Mouse (Mus musculus) embryonic facial prominence, embryonic 11.5 days (tissue): ENCODE results near the gene Coq8a. TPM values are rescaled to one million over a fixed set of nuclear protein-coding genes. Genes with fewer than 3 reads are reported as not detected.

Source experiments
- ATAC-seq: fragments of 200-750 bp; cut with Nextera tagmentation; replicated peaks from 2 replicates; pipeline ENCODE4 v1.8.0; 2017; ENCODE audit warnings: low read depth; ENCODE audit not compliant: insufficient number of reproducible peaks, low FRiP score, low TSS enrichment
- DNase-seq: peaks from one replicate; pipeline ENCODE4 v3.0.0-alpha.2; 2015; ENCODE audit warnings: low spot score
- H3K27ac ChIP-seq: fragments of 300-500 bp; sonication (generic); replicated peaks from 2 replicates; pipeline ENCODE4 v1.5.1; 2014; ENCODE audit warnings: mild to moderate bottlenecking, low read depth, low read length, control low read depth
- H3K27me3 ChIP-seq: fragments of 300-500 bp; sonication (generic); 2 replicates; pipeline ENCODE4 v1.6.1; 2014; ENCODE audit warnings: mild to moderate bottlenecking, low read length, moderate library complexity, mixed read lengths; ENCODE audit not compliant: control insufficient read depth, insufficient read depth
- H3K36me3 ChIP-seq: fragments of 300-500 bp; sonication (generic); replicated peaks from 2 replicates; pipeline ENCODE4 v1.6.1; 2014; ENCODE audit warnings: low read depth, mild to moderate bottlenecking, low read length, moderate library complexity, mixed read lengths; ENCODE audit not compliant: control insufficient read depth, insufficient read depth
- H3K4me1 ChIP-seq: fragments of 300-500 bp; sonication (generic); 2 replicates; pipeline ENCODE4 v1.6.1; 2014; ENCODE audit warnings: low read length, mixed read lengths; ENCODE audit not compliant: control insufficient read depth, insufficient read depth
- H3K4me2 ChIP-seq: fragments of 300-500 bp; sonication (generic); 2 replicates; pipeline ENCODE4 v1.6.1; 2014; ENCODE audit warnings: low read depth, mild to moderate bottlenecking, control low read depth, low read length, moderate library complexity
- H3K4me3 ChIP-seq: fragments of 300-500 bp; sonication (generic); 2 replicates; pipeline ENCODE4 v1.5.1; 2014; ENCODE audit warnings: low read depth, low read length, control low read depth
- H3K9ac ChIP-seq: fragments of 300-500 bp; sonication (generic); replicated peaks from 2 replicates; pipeline ENCODE4 v1.6.1; 2014; ENCODE audit warnings: mild to moderate bottlenecking, control low read depth, low read length
- H3K9me3 ChIP-seq: fragments of 300-500 bp; sonication (generic); replicated peaks from 2 replicates; pipeline ENCODE4 v1.6.1; 2016; ENCODE audit warnings: mild to moderate bottlenecking, low read length, inconsistent platforms, mixed read lengths; ENCODE audit not compliant: control insufficient read depth
- WGBS: fragments of 180-500 bp; shearing (Covaris S2); extraction: QIAGEN DNeasy Blood & Tissue Kit; methylation state at CpG from one replicate; pipeline ENCODE4 v1.1.7; 2014; 5-methylcytosine and 5-hydroxymethylcytosine counted together
- polyA plus RNA-seq: library from polyadenylated mRNA; unstranded; fragments of >200 nt; fragmentation: Nextera tagmentation; extraction: Ambion mirVana; gene quantifications from 2 replicates; pipeline ENCODE4 v1.2.1, GENCODE M21; 2014

Coq8a gene
- 2.7 and 4.3 TPM in 2 replicates for polyA plus RNA-seq

DNA sequence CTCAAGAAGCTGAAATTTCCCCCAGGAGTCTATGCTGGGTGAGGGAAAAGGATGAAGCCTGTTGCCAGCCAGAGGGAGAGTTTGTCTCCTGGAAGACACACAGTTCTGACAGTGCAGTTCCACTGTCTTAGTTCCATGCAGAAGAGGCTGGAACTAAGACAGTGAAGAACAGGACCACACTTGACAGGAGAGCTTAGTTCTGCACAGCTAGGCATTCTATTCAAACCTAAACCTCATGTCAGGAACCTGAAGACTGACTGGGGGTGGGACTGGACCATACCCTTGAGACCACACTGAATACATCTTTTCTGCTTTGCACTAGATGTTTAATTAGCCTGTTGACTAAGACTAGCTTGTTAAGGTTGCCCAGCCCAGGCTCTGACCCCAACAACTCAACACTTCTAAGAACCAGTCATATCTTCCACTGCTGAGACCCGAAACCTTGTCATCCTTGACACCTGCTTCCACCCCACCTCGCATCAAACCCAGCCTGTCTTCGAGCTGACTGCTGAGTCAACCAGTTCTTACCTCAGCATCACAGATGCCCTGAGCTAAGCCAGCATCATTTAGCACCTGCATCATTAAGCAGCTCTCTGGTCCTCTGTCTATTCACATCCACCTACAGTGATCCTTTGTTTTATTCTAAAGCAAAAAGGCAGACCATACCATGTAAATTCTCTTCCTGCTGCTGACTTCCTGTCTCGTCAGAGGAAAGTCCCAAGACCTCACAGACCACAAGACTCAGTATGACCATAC lies at the start of gene Coq8a:
Coq8a (minus strand) TSS at position 644 of the 756 bp plus-strand sequence.
- H3K27ac ChIP-seq = no peak within 1 kb of the TSS
- 61% methylated on average over 4 of the region's 4 CpGs for WGBS
- ATAC-seq = no peak
- no peaks in the 10 kb centered on the region for H3K27me3 ChIP-seq
- H3K9ac ChIP-seq = no peak within 1 kb of the TSS
- DNase-seq = no peak
- no peaks in the 10 kb centered on the region for H3K9me3 ChIP-seq
- H3K4me2 ChIP-seq = no peak within 1 kb of the TSS
- no peaks in the 10 kb centered on the region for H3K4me1 ChIP-seq
- H3K36me3 ChIP-seq = no peaks in the 10 kb centered on the region
- no peak within 1 kb of the TSS for H3K4me3 ChIP-seq

GRCm38 (mm10) chr1:180248593-180249146 lies 49.3 kb upstream of the Coq8a start:
- DNase-seq = no peak
- Histone ChIP-seq H3K4me1 (no peaks in the 10 kb centered on the region), H3K9ac (no peak overlapping the region), H3K27me3 (no peaks in the 10 kb centered on the region), H3K4me2 (no peak overlapping the region), H3K4me3 (no peak overlapping the region), H3K27ac (no peak overlapping the region), H3K9me3 (no peaks in the 10 kb centered on the region), H3K36me3 (no peaks in the 10 kb centered on the region)
- ATAC-seq = no peak
- 87% methylated on average over 7 of the region's 7 CpGs for WGBS

DNA sequence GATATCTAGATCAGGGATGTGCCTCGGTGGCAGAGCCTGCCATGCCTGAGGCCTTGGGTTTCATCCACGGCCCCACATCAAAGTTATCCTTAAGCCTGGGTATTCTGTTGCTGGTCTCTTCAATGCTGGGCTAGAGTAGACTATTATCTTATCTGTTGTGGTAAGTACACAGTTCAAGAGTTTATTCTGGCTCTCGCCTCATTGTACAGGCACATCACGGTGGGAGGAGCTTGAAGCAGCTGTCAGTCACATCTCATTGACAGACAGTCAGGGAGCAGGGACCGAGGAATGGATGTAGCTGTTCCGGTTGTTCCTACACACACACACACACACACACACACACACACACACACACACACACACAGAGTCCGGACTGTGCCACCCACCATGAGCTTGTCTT lies 48.5 kb upstream of the Coq8a start:
- H3K4me2 ChIP-seq = no peak overlapping the region
- no peaks in the 10 kb centered on the region for H3K27me3 ChIP-seq
- no peak overlapping the region for H3K27ac ChIP-seq
- H3K36me3 ChIP-seq = no peaks in the 10 kb centered on the region
- DNase-seq (no peak), ATAC-seq (no peak)
- H3K4me1 ChIP-seq = no peaks in the 10 kb centered on the region
- no peak overlapping the region for H3K9ac ChIP-seq
- 80% methylated on average over 7 of the region's 7 CpGs for WGBS
- H3K4me3 ChIP-seq = no peak overlapping the region
- H3K9me3 ChIP-seq = no peaks in the 10 kb centered on the region

GRCm38 (mm10) chr1:180245741-180246507 lies 46.5 kb upstream of the Coq8a start:
- Histone ChIP-seq H3K9me3 (no peaks in the 10 kb centered on the region), H3K27me3 (no peaks in the 10 kb centered on the region), H3K27ac (no peak overlapping the region), H3K36me3 (no peaks in the 10 kb centered on the region), H3K4me2 (no peak overlapping the region), H3K4me1 (no peaks in the 10 kb centered on the region), H3K9ac (no peak overlapping the region), H3K4me3 (no peak overlapping the region)
- DNase-seq (no peak), ATAC-seq (no peak)
- 87% methylated on average over 13 of the region's 13 CpGs for WGBS

GRCm38 (mm10) chr1:180231729-180232128 lies 32.3 kb upstream of the Coq8a start:
- Histone ChIP-seq H3K4me1 (no peaks in the 10 kb centered on the region), H3K36me3 (no peaks in the 10 kb centered on the region), H3K9ac (no peak overlapping the region), H3K27me3 (no peaks in the 10 kb centered on the region), H3K27ac (no peak overlapping the region), H3K4me3 (no peak overlapping the region), H3K4me2 (no peak overlapping the region), H3K9me3 (no peaks in the 10 kb centered on the region)
- DNase-seq = no peak
- ATAC-seq = no peak
- 76% methylated on average over 3 of the region's 3 CpGs for WGBS

GRCm38 (mm10) chr1:180230580-180230979 lies 31.2 kb upstream of the Coq8a start:
- Histone ChIP-seq H3K27me3 (no peaks in the 10 kb centered on the region), H3K27ac (no peak overlapping the region), H3K4me3 (no peak overlapping the region), H3K4me1 (no peaks in the 10 kb centered on the region), H3K9ac (no peak overlapping the region), H3K4me2 (no peak overlapping the region), H3K9me3 (no peaks in the 10 kb centered on the region), H3K36me3 (no peaks in the 10 kb centered on the region)
- DNase-seq = peak; percentile 55
- WGBS = 29% methylated on average over 2 of the region's 2 CpGs
- no peak for ATAC-seq

DNA sequence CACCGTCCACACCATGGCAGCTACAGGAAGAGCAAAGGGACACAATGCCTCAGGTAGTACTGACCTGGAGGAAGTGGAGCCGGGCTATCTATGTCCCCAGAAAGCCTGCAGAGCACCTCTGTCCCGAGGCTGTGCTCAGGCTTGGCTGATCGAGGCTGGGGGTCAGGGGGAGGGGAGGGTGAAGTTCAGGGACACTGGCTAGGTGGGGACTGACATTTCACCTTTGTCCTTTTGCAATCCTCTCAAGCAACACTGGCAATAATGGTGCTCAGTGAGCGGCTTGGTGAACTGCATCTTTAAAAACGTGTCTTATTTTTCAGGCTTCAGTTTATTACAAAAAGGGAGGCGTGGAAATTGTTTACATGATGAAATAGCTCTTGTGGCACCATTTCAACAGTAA lies 30.5 kb upstream of the Coq8a start:
- ATAC-seq (no peak), DNase-seq (no peak)
- H3K4me1 ChIP-seq = no peaks in the 10 kb centered on the region
- no peak overlapping the region for H3K9ac ChIP-seq
- H3K27ac ChIP-seq = no peak overlapping the region
- H3K27me3 ChIP-seq = no peaks in the 10 kb centered on the region
- 84% methylated on average over 7 of the region's 7 CpGs for WGBS
- H3K4me2 ChIP-seq = no peak overlapping the region
- H3K9me3 ChIP-seq = no peaks in the 10 kb centered on the region
- H3K36me3 ChIP-seq = no peaks in the 10 kb centered on the region
- H3K4me3 ChIP-seq = no peak overlapping the region

DNA sequence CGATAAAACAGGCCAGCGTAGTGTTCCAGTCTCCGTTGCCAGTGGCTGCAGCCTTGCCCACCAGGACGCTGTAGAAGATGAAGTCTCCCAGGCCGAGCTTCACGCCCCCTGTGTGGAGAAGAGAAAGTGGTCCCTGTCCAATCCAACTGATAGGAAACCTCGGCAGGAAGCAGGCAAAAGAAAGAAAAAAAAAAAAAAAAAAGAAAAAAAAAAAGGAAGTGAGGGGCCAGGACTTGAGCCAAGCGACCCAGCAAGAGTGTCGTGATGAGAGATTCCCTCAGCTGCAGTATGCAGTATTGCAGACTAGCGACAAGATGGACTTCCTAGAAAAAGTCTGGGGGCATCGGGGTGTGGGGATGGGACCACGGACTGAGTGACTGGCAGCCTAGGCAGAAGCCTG lies 29.5 kb upstream of the Coq8a start:
- WGBS = 89% methylated on average over 12 of the region's 12 CpGs
- Histone ChIP-seq H3K27me3 (no peaks in the 10 kb centered on the region), H3K4me2 (no peak overlapping the region), H3K4me3 (no peak overlapping the region), H3K27ac (no peak overlapping the region), H3K9ac (no peak overlapping the region), H3K9me3 (no peaks in the 10 kb centered on the region), H3K4me1 (no peaks in the 10 kb centered on the region), H3K36me3 (no peaks in the 10 kb centered on the region)
- no peak for DNase-seq
- no peak for ATAC-seq
